Mouse (Mus musculus): ENCODE data around the gene Macrod2. TPM values are rescaled to one million over a fixed set of nuclear protein-coding genes. Genes with fewer than 3 reads are reported as not detected.

Macrod2 gene
- polyA plus RNA-seq, 1 experiment from 2014 or later = 31.1 TPM

GRCm38 (mm10) chr2:140439081-140439480 lies 44.0 kb downstream of the Macrod2 start:
- Histone ChIP-seq H3K27me3 (ENCODE audit: insufficient read depth, low read length) (no peaks in the 10 kb centered on the region), H3K4me2 (no peak overlapping the region), H3K4me3 (ENCODE audit: low read depth, low read length) (no peak overlapping the region), H3K9ac (no peak overlapping the region), H3K36me3 (ENCODE audit: insufficient read depth) (no peaks in the 10 kb centered on the region), H3K4me1 (ENCODE audit: insufficient read depth) (no peaks in the 10 kb centered on the region), H3K9me3 (ENCODE audit: low read depth, low read length) (no peaks in the 10 kb centered on the region), H3K27ac (ENCODE audit: low read depth) (no peak overlapping the region)
- ATAC-seq (ENCODE audit: insufficient read depth) = no peak
- DNase-seq = no peak
- TF ChIP-seq CTCF (IDR thresholded peaks at IDR 0.05; ENCODE audit: low read depth) = no peak
- 79% methylated on average over 4 of the region's 4 CpGs for WGBS

- Histone ChIP-seq H3K27ac (ENCODE audit: low read depth) (no peak overlapping the region), H3K27me3 (ENCODE audit: insufficient read depth, low read length) (no peaks in the 10 kb centered on the region), H3K4me3 (ENCODE audit: low read depth, low read length) (no peak overlapping the region), H3K4me1 (ENCODE audit: insufficient read depth) (no peaks in the 10 kb centered on the region), H3K4me2 (no peak overlapping the region), H3K36me3 (ENCODE audit: insufficient read depth) (no peaks in the 10 kb centered on the region), H3K9me3 (ENCODE audit: low read depth, low read length) (no peaks in the 10 kb centered on the region), H3K9ac (no peak overlapping the region)
- DNase-seq (no peak), ATAC-seq (ENCODE audit: insufficient read depth) (no peak)
- WGBS = 61% methylated on average over 2 of the region's 2 CpGs
- TF ChIP-seq CTCF (IDR thresholded peaks at IDR 0.05; ENCODE audit: low read depth) = no peak
Measured at GRCm38 (mm10) chr2:140448636-140449035, 53.5 kb downstream of the Macrod2 start.

GRCm38 (mm10) chr2:140475770-140476169 lies 80.7 kb downstream of the Macrod2 start:
- no peaks in the 10 kb centered on the region for H3K36me3 ChIP-seq (ENCODE audit: insufficient read depth)
- H3K27ac ChIP-seq (ENCODE audit: low read depth) = no peak overlapping the region
- WGBS = 86% methylated on average over 2 of the region's 2 CpGs
- no peak for TF ChIP-seq CTCF (IDR thresholded peaks at IDR 0.05; ENCODE audit: low read depth)
- no peaks in the 10 kb centered on the region for H3K9me3 ChIP-seq (ENCODE audit: low read depth, low read length)
- H3K9ac ChIP-seq = no peak overlapping the region
- H3K4me1 ChIP-seq (ENCODE audit: insufficient read depth) = no peaks in the 10 kb centered on the region
- no peak overlapping the region for H3K4me2 ChIP-seq
- H3K4me3 ChIP-seq (ENCODE audit: low read depth, low read length) = no peak overlapping the region
- H3K27me3 ChIP-seq (ENCODE audit: insufficient read depth, low read length) = no peaks in the 10 kb centered on the region
- no peak for DNase-seq
- no peak for ATAC-seq (ENCODE audit: insufficient read depth)

GRCm38 (mm10) chr2:140476891-140477290 lies 81.8 kb downstream of the Macrod2 start:
- H3K4me2 ChIP-seq = no peak overlapping the region
- H3K9me3 ChIP-seq (ENCODE audit: low read depth, low read length) = no peaks in the 10 kb centered on the region
- TF ChIP-seq CTCF (IDR thresholded peaks at IDR 0.05; ENCODE audit: low read depth) = no peak
- no peak overlapping the region for H3K9ac ChIP-seq
- no peaks in the 10 kb centered on the region for H3K36me3 ChIP-seq (ENCODE audit: insufficient read depth)
- H3K4me3 ChIP-seq (ENCODE audit: low read depth, low read length) = no peak overlapping the region
- no peak overlapping the region for H3K27ac ChIP-seq (ENCODE audit: low read depth)
- ATAC-seq (ENCODE audit: insufficient read depth) (no peak), DNase-seq (no peak)
- no peaks in the 10 kb centered on the region for H3K27me3 ChIP-seq (ENCODE audit: insufficient read depth, low read length)
- 80% methylated on average over 4 of the region's 4 CpGs for WGBS
- no peaks in the 10 kb centered on the region for H3K4me1 ChIP-seq (ENCODE audit: insufficient read depth)

- Histone ChIP-seq H3K4me2 (no peak overlapping the region), H3K9me3 (ENCODE audit: low read depth, low read length) (no peaks in the 10 kb centered on the region), H3K4me3 (ENCODE audit: low read depth, low read length) (no peak overlapping the region), H3K9ac (no peak overlapping the region), H3K36me3 (ENCODE audit: insufficient read depth) (no peaks in the 10 kb centered on the region), H3K27me3 (ENCODE audit: insufficient read depth, low read length) (no peaks in the 10 kb centered on the region), H3K4me1 (ENCODE audit: insufficient read depth) (no peaks in the 10 kb centered on the region), H3K27ac (ENCODE audit: low read depth) (no peak overlapping the region)
- no peak for ATAC-seq (ENCODE audit: insufficient read depth)
- TF ChIP-seq CTCF (IDR thresholded peaks at IDR 0.05; ENCODE audit: low read depth) = no peak
- 74% methylated on average over 2 of the region's 2 CpGs for WGBS
- no peak for DNase-seq
Measured at GRCm38 (mm10) chr2:140482604-140483003, 87.5 kb downstream of the Macrod2 start.

- Histone ChIP-seq H3K4me2 (no peak overlapping the region), H3K27me3 (ENCODE audit: insufficient read depth, low read length) (no peaks in the 10 kb centered on the region), H3K36me3 (ENCODE audit: insufficient read depth) (no peaks in the 10 kb centered on the region), H3K4me3 (ENCODE audit: low read depth, low read length) (no peak overlapping the region), H3K27ac (ENCODE audit: low read depth) (no peak overlapping the region), H3K9me3 (ENCODE audit: low read depth, low read length) (no peaks in the 10 kb centered on the region), H3K4me1 (ENCODE audit: insufficient read depth) (no peaks in the 10 kb centered on the region), H3K9ac (no peak overlapping the region)
- no peak for TF ChIP-seq CTCF (IDR thresholded peaks at IDR 0.05; ENCODE audit: low read depth)
- DNase-seq (peak; percentile 56), ATAC-seq (ENCODE audit: insufficient read depth) (0 out of 2 replicates have a peak, but pooled peaks have one; percentile 61)
- WGBS = 39% methylated on average over 3 of the region's 3 CpGs
Measured at GRCm38 (mm10) chr2:140497688-140498087, 102.6 kb downstream of the Macrod2 start.

GRCm38 (mm10) chr2:140500951-140501350 lies 105.8 kb downstream of the Macrod2 start:
- no peak overlapping the region for H3K27ac ChIP-seq (ENCODE audit: low read depth)
- H3K4me3 ChIP-seq (ENCODE audit: low read depth, low read length) = no peak overlapping the region
- no peaks in the 10 kb centered on the region for H3K9me3 ChIP-seq (ENCODE audit: low read depth, low read length)
- H3K4me1 ChIP-seq (ENCODE audit: insufficient read depth) = no peaks in the 10 kb centered on the region
- H3K4me2 ChIP-seq = no peak overlapping the region
- peak; percentile 80 for DNase-seq
- peak; percentile 87; the same call in 1 of the 2 replicates for ATAC-seq (ENCODE audit: insufficient read depth)
- WGBS = 12% methylated on average over 5 of the region's 5 CpGs
- no peaks in the 10 kb centered on the region for H3K27me3 ChIP-seq (ENCODE audit: insufficient read depth, low read length)
- no peak overlapping the region for H3K9ac ChIP-seq
- H3K36me3 ChIP-seq (ENCODE audit: insufficient read depth) = no peaks in the 10 kb centered on the region
- TF ChIP-seq CTCF (IDR thresholded peaks at IDR 0.05; ENCODE audit: low read depth) = peak; percentile 66

- H3K4me3 ChIP-seq (ENCODE audit: low read depth, low read length) = no peak overlapping the region
- 92% methylated on average over 2 of the region's 2 CpGs for WGBS
- H3K4me2 ChIP-seq = no peak overlapping the region
- ATAC-seq (ENCODE audit: insufficient read depth) (no peak), DNase-seq (no peak)
- no peaks in the 10 kb centered on the region for H3K4me1 ChIP-seq (ENCODE audit: insufficient read depth)
- no peak overlapping the region for H3K27ac ChIP-seq (ENCODE audit: low read depth)
- H3K9ac ChIP-seq = no peak overlapping the region
- TF ChIP-seq CTCF (IDR thresholded peaks at IDR 0.05; ENCODE audit: low read depth) = no peak
- no peaks in the 10 kb centered on the region for H3K9me3 ChIP-seq (ENCODE audit: low read depth, low read length)
- no peaks in the 10 kb centered on the region for H3K36me3 ChIP-seq (ENCODE audit: insufficient read depth)
- no peaks in the 10 kb centered on the region for H3K27me3 ChIP-seq (ENCODE audit: insufficient read depth, low read length)
Measured at GRCm38 (mm10) chr2:140521472-140521871, 126.4 kb downstream of the Macrod2 start.
